Comparison of ENCODE assay signal across 8 mouse cellular contexts in genomic region chr10:80937646-80938045, GRCm38 (mm10). TPM values are rescaled to one million over a fixed set of nuclear protein-coding genes. Genes with fewer than 3 reads are reported as not detected.
DNase-seq lines count a peak whose midpoint lies in the region; ATAC-seq and TF ChIP-seq lines count a peak whose summit lies in the region.

No protein-coding gene starts in this region.

- WGBS in forebrain, embryonic 10.5 days, result 20% methylated on average over 8 of the region's 8 CpGs
- 35% methylated on average over 8 of the region's 8 CpGs for WGBS in forebrain, embryonic 11.5 days
- 21% methylated on average over 8 of the region's 8 CpGs for WGBS in heart, embryonic 13.5 days

- peaks cover 89% of the 10 kb centered on the region for H3K27me3 ChIP-seq in forebrain, embryonic 10.5 days (ENCODE audit: poor library complexity, severe bottlenecking)
- peaks cover 54% of the 10 kb centered on the region for H3K27me3 ChIP-seq in forebrain, embryonic 11.5 days (ENCODE audit: control insufficient read depth, insufficient read depth, low read length)
- peaks cover 52% of the 10 kb centered on the region for H3K27me3 ChIP-seq in CH12.LX (replicated peaks)
- peaks cover 25% of the 10 kb centered on the region for H3K27me3 ChIP-seq in heart, embryonic 13.5 days (replicated peaks)
- H3K27me3 ChIP-seq in splenic B cell, adult 2 months (ENCODE audit: control insufficient read depth, insufficient read depth, low read length, poor library complexity, severe bottlenecking), result no peaks in the 10 kb centered on the region

- H3K27ac ChIP-seq in forebrain, embryonic 10.5 days, result peak overlapping the region; percentile 81; the same call in 1 of the 2 replicates
- no peak overlapping the region for H3K27ac ChIP-seq in forebrain, embryonic 11.5 days (ENCODE audit: low read depth, low read length)
- no peak overlapping the region for H3K27ac ChIP-seq in CH12.LX (ENCODE audit: insufficient read depth, low read depth)
- peak overlapping the region; percentile 99 for H3K27ac ChIP-seq in heart, embryonic 13.5 days (replicated peaks)

- dilution Hi-C loops in CH12.LX (cut with MboI; ENCODE audit: extremely low pct_ligation_motif_present, extremely low pct_unique_long_range_greater_than_20kb, low sequenced_read_pairs), result no loop called here

- TF ChIP-seq RAD21 in CH12.LX (IDR thresholded peaks at IDR 0.05; ENCODE audit: low read depth, low read length), result no peak

- 0 out of 2 replicates have a peak, but pooled peaks have one; percentile 23 for TF ChIP-seq EP300 in CH12.LX (IDR thresholded peaks at IDR 0.05; ENCODE audit: low read length)

- in situ Hi-C loops in CH12.LX (cut with MboI; ENCODE audit: low pct_ligation_motif_present, low pct_unique_long_range_greater_than_20kb, low sequenced_read_pairs), result no loop called here

- no peak overlapping the region for H3K4me3 ChIP-seq in forebrain, embryonic 10.5 days
- H3K4me3 ChIP-seq in forebrain, embryonic 11.5 days (ENCODE audit: low read depth, low read length), result no peak overlapping the region
- H3K4me3 ChIP-seq in CH12.LX (replicated peaks in 1 of 3; ENCODE audit: low read depth in 2 of 3, low read length in 2 of 3, poor library complexity in 1 of 3), result no peak overlapping the region
- H3K4me3 ChIP-seq in heart, embryonic 13.5 days, result no peak overlapping the region

- no peaks in the 10 kb centered on the region for H3K79me2 ChIP-seq in CH12.LX (replicated peaks; ENCODE audit: control insufficient read depth, extremely low read depth, insufficient read depth, poor library complexity, severe bottlenecking)

- H3K36me3 ChIP-seq in forebrain, embryonic 10.5 days (replicated peaks), result no peaks in the 10 kb centered on the region
- no peaks in the 10 kb centered on the region for H3K36me3 ChIP-seq in forebrain, embryonic 11.5 days (ENCODE audit: control insufficient read depth, insufficient read depth, low read length)
- H3K36me3 ChIP-seq in CH12.LX (replicated peaks in 1 of 2; ENCODE audit: control insufficient read depth in 1 of 2, insufficient read depth in 1 of 2, low read length in 1 of 2), result no peaks in the 10 kb centered on the region
- H3K36me3 ChIP-seq in heart, embryonic 13.5 days, result no peaks in the 10 kb centered on the region
- H3K36me3 ChIP-seq in splenic B cell, adult 2 months (ENCODE audit: control insufficient read depth, insufficient read depth, low read length, poor library complexity, severe bottlenecking), result no peaks in the 10 kb centered on the region

- TF ChIP-seq POLR2A in CH12.LX (IDR thresholded peaks at IDR 0.05; ENCODE audit: low read depth, low read length), result no peak

- ATAC-seq in forebrain, embryonic 11.5 days (replicated peaks; ENCODE audit: low FRiP score), result no peak
- no peak for ATAC-seq in heart, embryonic 13.5 days (ENCODE audit: extremely low read depth, insufficient number of reproducible peaks, low FRiP score, low TSS enrichment)

- DNase-seq in forebrain, embryonic 10.5 days (ENCODE audit: extremely low spot score, low spot score), result no peak
- DNase-seq in forebrain, embryonic 11.5 days (ENCODE audit: low spot score), result no peak
- DNase-seq in CH12.LX (ENCODE audit: extremely low read depth) (peak; percentile 46), liver (no peak)
- DNase-seq in kidney, postnatal 14 days, result peak; percentile 88
- peak; percentile 35 for DNase-seq in splenic B cell, adult 2 months (ENCODE audit: low read depth, low spot score)
- no peak for DNase-seq in yolk sac, embryonic 10.5 days (ENCODE audit: low spot score)

- H3K4me1 ChIP-seq in forebrain, embryonic 10.5 days, result peaks cover 86% of the 10 kb centered on the region
- H3K4me1 ChIP-seq in forebrain, embryonic 11.5 days (replicated peaks; ENCODE audit: control insufficient read depth, insufficient read depth, low read length), result peaks cover 44% of the 10 kb centered on the region
- H3K4me1 ChIP-seq in CH12.LX (ENCODE audit: control insufficient read depth in 1 of 2, insufficient read depth in 2 of 2), result peaks cover 51 to 89% of the 10 kb centered on the region in 2 experiments
- peaks cover 96% of the 10 kb centered on the region for H3K4me1 ChIP-seq in heart, embryonic 13.5 days

- H3K9me3 ChIP-seq in forebrain, embryonic 10.5 days, result no peaks in the 10 kb centered on the region
- no peaks in the 10 kb centered on the region for H3K9me3 ChIP-seq in forebrain, embryonic 11.5 days (ENCODE audit: control insufficient read depth, low read length)
- no peaks in the 10 kb centered on the region for H3K9me3 ChIP-seq in CH12.LX (replicated peaks; ENCODE audit: low read length)
- no peaks in the 10 kb centered on the region for H3K9me3 ChIP-seq in heart, embryonic 13.5 days

- TF ChIP-seq CTCF in CH12.LX (conservative IDR thresholded peaks at IDR 0.05 in 1 of 2, IDR thresholded peaks at IDR 0.05 in 1 of 2; ENCODE audit: low read depth in 2 of 2, low read length in 2 of 2), result no peak

- H3K4me2 ChIP-seq in forebrain, embryonic 11.5 days (ENCODE audit: low read depth, low read length, severe bottlenecking), result no peak overlapping the region
- H3K4me2 ChIP-seq in CH12.LX (ENCODE audit: insufficient read depth, low read depth, poor library complexity, severe bottlenecking), result peak overlapping the region; percentile 59
- H3K4me2 ChIP-seq in heart, embryonic 13.5 days, result peak overlapping the region; percentile 43

- no peak overlapping the region for H3K9ac ChIP-seq in forebrain, embryonic 11.5 days (ENCODE audit: low read length)
- H3K9ac ChIP-seq in CH12.LX (ENCODE audit: insufficient read depth, low read depth), result no peak overlapping the region
- H3K9ac ChIP-seq in heart, embryonic 13.5 days, result peak overlapping the region; percentile 86

TF ChIP-seq in CH12.LX, 34 proteins besides CTCF, POLR2A, EP300 and RAD21:
- peak; percentile 74 for TF ChIP-seq ELF1 (IDR thresholded peaks at IDR 0.05; ENCODE audit: low read depth, low read length)
- TF ChIP-seq TCF12 (IDR thresholded peaks at IDR 0.05; ENCODE audit: low read depth, low read length), result peak; percentile 70
- TF ChIP-seq MYC (IDR thresholded peaks at IDR 0.05; ENCODE audit: low read depth, low read length), result no peak

RNA-seq across cellular contexts. Expression of gene Gadd45b, which starts 7.8 kb away (rescaled TPM):
- polyA plus RNA-seq in forebrain, embryonic 10.5 days (2016; fragmentation: Nextera tagmentation; extraction: Ambion mirVana), result 5.9 and 6.3 TPM in 2 replicates
- polyA plus RNA-seq in forebrain, embryonic 11.5 days (2014; fragmentation: Nextera tagmentation; extraction: Ambion mirVana), result 10.7 and 13.0 TPM in 2 replicates
- total RNA-seq in CH12.LX (2012; rRNA removed), result 36.2 and 52.5 TPM in 2 replicates
- 19.3 and 24.4 TPM in 2 replicates for total RNA-seq in CH12.LX (2014; rRNA removed)
- 14.9 and 16.4 TPM in 2 replicates for polyA plus RNA-seq in CH12.LX (2012; ENCODE audit: insufficient read length, low read depth)
- polyA plus RNA-seq in heart, embryonic 13.5 days (2015; fragmentation: Nextera tagmentation; extraction: Ambion mirVana), result 29.2 and 33.9 TPM in 2 replicates

RNA-seq across cellular contexts. Expression of gene Lmnb2, which starts 19.6 kb away (rescaled TPM):
- polyA plus RNA-seq in forebrain, embryonic 10.5 days (2016; fragmentation: Nextera tagmentation; extraction: Ambion mirVana), result 85.6 and 89.5 TPM in 2 replicates
- 29.8 and 30.9 TPM in 2 replicates for polyA plus RNA-seq in forebrain, embryonic 11.5 days (2014; fragmentation: Nextera tagmentation; extraction: Ambion mirVana)
- total RNA-seq in CH12.LX (2012; rRNA removed), result 23.6 and 25.8 TPM in 2 replicates
- total RNA-seq in CH12.LX (2014; rRNA removed), result 22.2 and 23.7 TPM in 2 replicates
- 20.7 and 23.6 TPM in 2 replicates for polyA plus RNA-seq in CH12.LX (2012; ENCODE audit: insufficient read length, low read depth)
- polyA plus RNA-seq in heart, embryonic 13.5 days (2015; fragmentation: Nextera tagmentation; extraction: Ambion mirVana), result 24.8 and 26.7 TPM in 2 replicates

RNA-seq across cellular contexts. Expression of gene Timm13, which starts 36.9 kb away (rescaled TPM):
- polyA plus RNA-seq in forebrain, embryonic 10.5 days (2016; fragmentation: Nextera tagmentation; extraction: Ambion mirVana), result 395 and 401 TPM in 2 replicates
- 313 and 317 TPM in 2 replicates for polyA plus RNA-seq in forebrain, embryonic 11.5 days (2014; fragmentation: Nextera tagmentation; extraction: Ambion mirVana)
- total RNA-seq in CH12.LX (2012; rRNA removed) (279 and 313 TPM in 2 replicates), CH12.LX (2014; rRNA removed) (137 and 139 TPM in 2 replicates)
- 292 and 344 TPM in 2 replicates for polyA plus RNA-seq in CH12.LX (2012; ENCODE audit: insufficient read length, low read depth)
- 285 and 314 TPM in 2 replicates for polyA plus RNA-seq in heart, embryonic 13.5 days (2015; fragmentation: Nextera tagmentation; extraction: Ambion mirVana)

Comparison
In these comparisons a context has a peak if more than half of its experiments do, and no peak if none do; other contexts are left out.
1. H3K27ac ChIP-seq: peak in forebrain, embryonic 10.5 days (single experiment) and heart, embryonic 13.5 days (single experiment); none in forebrain, embryonic 11.5 days (single experiment) and CH12.LX (single experiment).
2. DNase-seq: peak in CH12.LX (single experiment), kidney, postnatal 14 days (single experiment) and splenic B cell, adult 2 months (single experiment); none in forebrain, embryonic 10.5 days (single experiment), forebrain, embryonic 11.5 days (single experiment), yolk sac, embryonic 10.5 days (single experiment) and liver (single experiment).